10 mouse cellular contexts compared by ENCODE assay signal in genomic region chr8:120234457-120234856, GRCm38 (mm10). TPM values are rescaled to one million over a fixed set of nuclear protein-coding genes. Genes with fewer than 3 reads are reported as not detected.
DNase-seq lines count a peak whose midpoint lies in the region; ATAC-seq lines count a peak whose summit lies in the region.
"Had no signal": no experiment of that assay in that cellular context is flagged by ENCODE, and none has a peak within 500 bp of the region (broad histone marks: within the 10 kb centered on the region; RNA-seq: fewer than 3 reads in every experiment).

No protein-coding gene starts in this region.

- no peak overlapping the region for H3K4me2 ChIP-seq in midbrain, embryonic 11.5 days
- H3K4me2 ChIP-seq in midbrain, embryonic 16.5 days (ENCODE audit: low read length) = no peak overlapping the region
- H3K4me2 ChIP-seq in forebrain, embryonic 16.5 days (ENCODE audit: low read length) = no peak overlapping the region
- no peak overlapping the region for H3K4me2 ChIP-seq in midbrain, embryonic 13.5 days (replicated peaks)
- H3K4me2 ChIP-seq: liver, embryonic 13.5 days had no signal

- H3K4me1 ChIP-seq in heart, embryonic 10.5 days = peaks cover 66% of the 10 kb centered on the region
- peaks cover 50% of the 10 kb centered on the region for H3K4me1 ChIP-seq in midbrain, embryonic 11.5 days (ENCODE audit: control insufficient read depth, insufficient read depth, low read length)
- H3K4me1 ChIP-seq in midbrain, embryonic 16.5 days (ENCODE audit: control insufficient read depth, insufficient read depth, low read length) = peaks cover 49% of the 10 kb centered on the region
- peaks cover 53% of the 10 kb centered on the region for H3K4me1 ChIP-seq in forebrain, embryonic 16.5 days (replicated peaks; ENCODE audit: control insufficient read depth, insufficient read depth, low read length)
- H3K4me1 ChIP-seq in midbrain, embryonic 13.5 days (replicated peaks) = peaks cover 58% of the 10 kb centered on the region

- DNase-seq in heart, adult 18-20 months = peak; percentile 44 to 66
- no peak for DNase-seq in heart, embryonic 10.5 days (ENCODE audit: low spot score)
- DNase-seq in midbrain, embryonic 11.5 days (ENCODE audit: low spot score, missing footprints) = peak; percentile 84
- no peak for DNase-seq in adipocyte (ENCODE audit: low spot score)
- DNase-seq in spleen, adult 18-20 months = no peak
- DNase-seq: liver, embryonic 13.5 days had no signal

- H3K27me3 ChIP-seq in heart, embryonic 10.5 days (ENCODE audit: insufficient read depth, poor library complexity, severe bottlenecking) = peaks cover 44% of the 10 kb centered on the region
- peaks cover 13% of the 10 kb centered on the region for H3K27me3 ChIP-seq in midbrain, embryonic 11.5 days (ENCODE audit: control insufficient read depth, insufficient read depth, low read length)
- H3K27me3 ChIP-seq in midbrain, embryonic 16.5 days (ENCODE audit: control insufficient read depth, insufficient read depth, low read depth, low read length) = peaks cover 11% of the 10 kb centered on the region; the same call in 1 of the 2 replicates
- H3K27me3 ChIP-seq in forebrain, embryonic 16.5 days (replicated peaks; ENCODE audit: control insufficient read depth, insufficient read depth, low read length) = no peaks in the 10 kb centered on the region
- H3K27me3 ChIP-seq in midbrain, embryonic 13.5 days = peaks cover 30% of the 10 kb centered on the region

- 0 out of 2 replicates have a peak, but pooled peaks cover 4% of the 10 kb centered on the region for H3K9me3 ChIP-seq in heart, embryonic 10.5 days
- H3K9me3 ChIP-seq in midbrain, embryonic 11.5 days (ENCODE audit: control insufficient read depth, low read length) = no peaks in the 10 kb centered on the region
- no peaks in the 10 kb centered on the region for H3K9me3 ChIP-seq in midbrain, embryonic 16.5 days (replicated peaks; ENCODE audit: control insufficient read depth, low read length, poor library complexity, severe bottlenecking)
- H3K9me3 ChIP-seq in forebrain, embryonic 16.5 days (ENCODE audit: control insufficient read depth, low read length) = no peaks in the 10 kb centered on the region
- no peaks in the 10 kb centered on the region for H3K9me3 ChIP-seq in midbrain, embryonic 13.5 days

- no peak overlapping the region for H3K9ac ChIP-seq in midbrain, embryonic 11.5 days (ENCODE audit: low read length)
- no peak overlapping the region for H3K9ac ChIP-seq in midbrain, embryonic 16.5 days (ENCODE audit: low read depth, low read length)
- H3K9ac ChIP-seq in forebrain, embryonic 16.5 days (replicated peaks; ENCODE audit: low read depth, low read length) = no peak overlapping the region
- no peak overlapping the region for H3K9ac ChIP-seq in midbrain, embryonic 13.5 days (replicated peaks)
- H3K9ac ChIP-seq: liver, embryonic 13.5 days had no signal

- H3K4me3 ChIP-seq in heart, embryonic 10.5 days = no peak overlapping the region
- H3K4me3 ChIP-seq in midbrain, embryonic 11.5 days (ENCODE audit: low read depth, low read length) = no peak overlapping the region
- no peak overlapping the region for H3K4me3 ChIP-seq in midbrain, embryonic 16.5 days (ENCODE audit: low read depth, low read length)
- no peak overlapping the region for H3K4me3 ChIP-seq in forebrain, embryonic 16.5 days (replicated peaks; ENCODE audit: low read length)
- H3K4me3 ChIP-seq in midbrain, embryonic 13.5 days (replicated peaks) = no peak overlapping the region
- H3K4me3 ChIP-seq: liver, embryonic 13.5 days had no signal

- WGBS in heart, embryonic 10.5 days = 63% methylated on average over 12 of the region's 12 CpGs
- WGBS in midbrain, embryonic 11.5 days = 82% methylated on average over 12 of the region's 12 CpGs
- 56% methylated on average over 12 of the region's 12 CpGs for WGBS in midbrain, embryonic 16.5 days
- WGBS in forebrain, embryonic 16.5 days = 44% methylated on average over 12 of the region's 12 CpGs
- 66% methylated on average over 12 of the region's 12 CpGs for WGBS in midbrain, embryonic 13.5 days

- no peak for ATAC-seq in midbrain, embryonic 11.5 days (ENCODE audit: low FRiP score)
- no peak for ATAC-seq in midbrain, embryonic 16.5 days
- ATAC-seq in forebrain, embryonic 16.5 days = peak; percentile 30
- ATAC-seq in midbrain, embryonic 13.5 days = no peak
- ATAC-seq: inflammation-experienced regulatory T-cells, adult 6 months had no signal

- H3K36me3 ChIP-seq in heart, embryonic 10.5 days = peaks cover 26% of the 10 kb centered on the region
- H3K36me3 ChIP-seq in midbrain, embryonic 11.5 days (ENCODE audit: control insufficient read depth, insufficient read depth, low read length) = no peaks in the 10 kb centered on the region
- no peaks in the 10 kb centered on the region for H3K36me3 ChIP-seq in midbrain, embryonic 16.5 days (ENCODE audit: control insufficient read depth, insufficient read depth, low read length)
- H3K36me3 ChIP-seq in forebrain, embryonic 16.5 days (ENCODE audit: control insufficient read depth, insufficient read depth) = no peaks in the 10 kb centered on the region
- no peaks in the 10 kb centered on the region for H3K36me3 ChIP-seq in midbrain, embryonic 13.5 days
- H3K36me3 ChIP-seq: liver, embryonic 13.5 days had no signal

- no peak overlapping the region for H3K27ac ChIP-seq in heart, embryonic 10.5 days
- no peak overlapping the region for H3K27ac ChIP-seq in midbrain, embryonic 11.5 days (ENCODE audit: low read depth, low read length)
- H3K27ac ChIP-seq in midbrain, embryonic 16.5 days (ENCODE audit: low read length) = no peak overlapping the region
- no peak overlapping the region for H3K27ac ChIP-seq in forebrain, embryonic 16.5 days (ENCODE audit: low read length)
- H3K27ac ChIP-seq in midbrain, embryonic 13.5 days = peak overlapping the region; percentile 11; the same call in 1 of the 2 replicates
- H3K27ac ChIP-seq: liver, embryonic 13.5 days had no signal

RNA-seq across cellular contexts. Expression of gene Gse1, which starts 6.2 kb away (rescaled TPM):
- 10 to 100 TPM; 15.5 to 16.0 TPM for total RNA-seq in heart, adult 18-20 months (2021)
- 12.2 and 13.7 TPM in 2 replicates for polyA plus RNA-seq in heart, embryonic 10.5 days (2016; fragmentation: Nextera tagmentation; extraction: Ambion mirVana)
- polyA plus RNA-seq in midbrain, embryonic 11.5 days (2014; fragmentation: Nextera tagmentation; extraction: Ambion mirVana) = 18.5 and 20.7 TPM in 2 replicates
- polyA plus RNA-seq in midbrain, embryonic 16.5 days (2015; fragmentation: Nextera tagmentation; extraction: Ambion mirVana) = 13.3 and 17.6 TPM in 2 replicates
- 26.9 and 34.9 TPM in 2 replicates for polyA plus RNA-seq in forebrain, embryonic 16.5 days (2015; fragmentation: Nextera tagmentation; extraction: Ambion mirVana)
- 22.3 and 22.5 TPM in 2 replicates for polyA plus RNA-seq in midbrain, embryonic 13.5 days (2015; fragmentation: Nextera tagmentation; extraction: Ambion mirVana)

RNA-seq across cellular contexts. Expression of gene Fam92b, which starts 57.2 kb away (rescaled TPM):
- total RNA-seq in heart, adult 18-20 months (2021) = under 1 TPM in 1 of 2 experiments, not detected in 1; 0.31 TPM
- 0.16 and 0.31 TPM in 2 replicates for polyA plus RNA-seq in heart, embryonic 10.5 days (2016; fragmentation: Nextera tagmentation; extraction: Ambion mirVana)
- 2.4 and 3.4 TPM in 2 replicates for polyA plus RNA-seq in midbrain, embryonic 11.5 days (2014; fragmentation: Nextera tagmentation; extraction: Ambion mirVana)
- polyA plus RNA-seq in midbrain, embryonic 16.5 days (2015; fragmentation: Nextera tagmentation; extraction: Ambion mirVana) = 2.1 and 2.4 TPM in 2 replicates
- polyA plus RNA-seq in forebrain, embryonic 16.5 days (2015; fragmentation: Nextera tagmentation; extraction: Ambion mirVana) = 1.3 and 1.8 TPM in 2 replicates
- polyA plus RNA-seq in midbrain, embryonic 13.5 days (2015; fragmentation: Nextera tagmentation; extraction: Ambion mirVana) = 2.3 and 2.4 TPM in 2 replicates
- polyA plus RNA-seq: inflammation-experienced regulatory T-cells, adult 6 months; liver, embryonic 13.5 days had no signal

Comparison
In these comparisons a context has a peak if more than half of its experiments do, and no peak if none do; other contexts are left out.
1. DNase-seq: peak in heart, adult 18-20 months (2 of 2) and midbrain, embryonic 11.5 days (single experiment); none in heart, embryonic 10.5 days (single experiment), adipocyte (single experiment) and spleen, adult 18-20 months (0 of 2).